Mouse (Mus musculus): Measurements from ENCODE around the gene 4931406C07Rik. TPM values are rescaled to one million over a fixed set of nuclear protein-coding genes. Genes with fewer than 3 reads are reported as not detected.

The 4931406C07Rik gene
- total and polyA plus RNA-seq, 3 experiments: 12.8 to 56.2 (median 31.8) TPM

- Histone ChIP-seq H3K9ac (ENCODE audit: control insufficient read depth, low read depth, low read length, poor library complexity, severe bottlenecking) (no peak overlapping the region), H3K36me3 (ENCODE audit: control insufficient read depth in 1 of 2, insufficient read depth in 2 of 2, low read length in 2 of 2) (peaks cover 0 to 2% of the 10 kb centered on the region in 2 experiments; a peak in 2 of 4 replicates), H3K27me3 (ENCODE audit: control insufficient read depth in 1 of 2, insufficient read depth in 2 of 2, low read length in 2 of 2) (no peaks in the 10 kb centered on the region), H3K27ac (ENCODE audit: control insufficient read depth, low read depth, low read length) (no peak overlapping the region), H3K4me1 (ENCODE audit: control insufficient read depth in 1 of 2, insufficient read depth in 2 of 2, low read length in 2 of 2) (no peaks in the 10 kb centered on the region), H3K4me3 (ENCODE audit: control insufficient read depth in 1 of 2, insufficient read depth in 1 of 2, low read depth in 2 of 2, low read length in 2 of 2) (no peak overlapping the region), H3K9me3 (replicated peaks; ENCODE audit: insufficient read depth, low read length) (no peaks in the 10 kb centered on the region), H3K79me2 (ENCODE audit: control insufficient read depth, insufficient read depth, low read length, poor library complexity) (no peaks in the 10 kb centered on the region)
- no peak for DNase-seq (ENCODE audit: low read depth, low spot score)
- TF ChIP-seq USF1 (IDR thresholded peaks at IDR 0.05; ENCODE audit: low read depth, low read length) (no peak), MAZ (IDR thresholded peaks at IDR 0.05; ENCODE audit: low read depth, low read length) (no peak), MYB (IDR thresholded peaks at IDR 0.05; ENCODE audit: low read depth, low read length) (no peak), CHD2 (IDR thresholded peaks at IDR 0.05; ENCODE audit: low read length) (no peak), GATA1 (IDR thresholded peaks at IDR 0.05; ENCODE audit: low read depth, low read length) (no peak), ZNF384 (IDR thresholded peaks at IDR 0.05; ENCODE audit: low read depth, low read length) (no peak), TAL1 (IDR thresholded peaks at IDR 0.05; ENCODE audit: low read length) (no peak), KAT2A (conservative IDR thresholded peaks at IDR 0.05; ENCODE audit: low read depth, low read length) (no peak), SIN3A (IDR thresholded peaks at IDR 0.05; ENCODE audit: low read length) (no peak), RCOR1 (IDR thresholded peaks at IDR 0.05; ENCODE audit: low read depth, low read length) (no peak), NELFE (IDR thresholded peaks at IDR 0.05; ENCODE audit: low read depth, low read length) (no peak), ELF1 (IDR thresholded peaks at IDR 0.05; ENCODE audit: low read depth, low read length) (no peak), POLR2AphosphoS5 (IDR thresholded peaks at IDR 0.05; ENCODE audit: borderline replicate concordance, low read depth, low read length) (no peak), TBP (IDR thresholded peaks at IDR 0.05; ENCODE audit: low read depth, low read length) (no peak)
Measured at GRCm38 (mm10) chr9:15256214-15256613, 50.0 kb downstream of the 4931406C07Rik start.

- Histone ChIP-seq H3K9ac (ENCODE audit: control insufficient read depth, low read depth, low read length, poor library complexity, severe bottlenecking) (no peak overlapping the region), H3K4me1 (ENCODE audit: control insufficient read depth in 1 of 2, insufficient read depth in 2 of 2, low read length in 2 of 2) (peaks cover 0 to 10% of the 10 kb centered on the region in 2 experiments; a peak in 2 of 4 replicates), H3K27me3 (ENCODE audit: control insufficient read depth in 1 of 2, insufficient read depth in 2 of 2, low read length in 2 of 2) (no peaks in the 10 kb centered on the region), H3K36me3 (ENCODE audit: control insufficient read depth in 1 of 2, insufficient read depth in 2 of 2, low read length in 2 of 2) (peaks cover 0 to 11% of the 10 kb centered on the region in 2 experiments; a peak in 3 of 4 replicates), H3K9me3 (replicated peaks; ENCODE audit: insufficient read depth, low read length) (no peaks in the 10 kb centered on the region), H3K4me3 (ENCODE audit: control insufficient read depth in 1 of 2, insufficient read depth in 1 of 2, low read depth in 2 of 2, low read length in 2 of 2) (no peak overlapping the region), H3K27ac (ENCODE audit: control insufficient read depth, low read depth, low read length) (no peak overlapping the region), H3K79me2 (ENCODE audit: control insufficient read depth, insufficient read depth, low read length, poor library complexity) (no peaks in the 10 kb centered on the region)
- TF ChIP-seq TBP (IDR thresholded peaks at IDR 0.05; ENCODE audit: low read depth, low read length) (no peak), ZKSCAN1 (IDR thresholded peaks at IDR 0.05; ENCODE audit: low read depth, low read length) (no peak), GATA1 (IDR thresholded peaks at IDR 0.05; ENCODE audit: low read depth, low read length) (no peak), TAL1 (IDR thresholded peaks at IDR 0.05; ENCODE audit: low read length) (no peak), POLR2AphosphoS5 (IDR thresholded peaks at IDR 0.05; ENCODE audit: borderline replicate concordance, low read depth, low read length) (no peak), MAX (IDR thresholded peaks at IDR 0.05; ENCODE audit: low read length) (no peak), MAZ (IDR thresholded peaks at IDR 0.05; ENCODE audit: low read depth, low read length) (no peak), MXI1 (IDR thresholded peaks at IDR 0.05; ENCODE audit: low read depth, low read length) (no peak), E2F4 (IDR thresholded peaks at IDR 0.05; ENCODE audit: borderline replicate concordance, low read depth, low read length) (no peak)
- DNase-seq (ENCODE audit: low read depth, low spot score): no peak
Measured at GRCm38 (mm10) chr9:15254501-15254900, 51.7 kb downstream of the 4931406C07Rik start.

All from MEL (cell line).